Mouse (Mus musculus): ENCODE measurements around the gene Sfi1. TPM values are rescaled to one million over a fixed set of nuclear protein-coding genes. Genes with fewer than 3 reads are reported as not detected.
"Not testable (repeated sequence)": the region's sequence is repeated elsewhere in the genome, so short reads cannot be mapped to it uniquely, and the experiment has no call there.

The Sfi1 gene
- polyA plus RNA-seq, 1 experiment: not detected

DNA sequence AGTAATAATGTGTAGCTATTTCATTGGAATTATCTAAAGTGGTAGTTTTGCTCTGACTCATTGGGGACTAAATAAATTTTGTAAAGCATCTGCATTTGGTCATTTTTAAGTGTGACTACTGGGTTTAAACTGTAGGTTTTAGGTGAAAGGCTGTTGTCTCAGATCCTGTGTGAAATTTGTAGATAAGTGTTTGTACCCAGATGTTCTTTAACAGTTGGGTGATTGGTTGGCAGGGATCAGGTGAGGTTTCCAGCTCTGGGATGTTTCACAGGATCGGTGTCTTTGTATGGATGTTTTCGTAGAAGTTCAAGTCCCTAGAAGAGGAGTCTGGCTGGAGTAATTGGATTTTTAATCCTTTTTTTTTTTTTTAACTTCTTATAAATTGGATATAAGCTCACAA is 10.5 kb upstream of the Sfi1 start:
- WGBS: 83% methylated on average over 2 of the region's 2 CpGs
- no peak overlapping the region for H3K4me3 ChIP-seq (ENCODE audit: insufficient read depth, low read depth, low read length)
- no peaks in the 10 kb centered on the region for H3K4me1 ChIP-seq (ENCODE audit: control insufficient read depth, insufficient read depth, low read length)
- TF ChIP-seq POLR2A (IDR thresholded peaks at IDR 0.05; ENCODE audit: insufficient read depth, low read depth, low read length): no peak
- TF ChIP-seq CTCF (IDR thresholded peaks at IDR 0.05; ENCODE audit: insufficient read depth, low read depth, low read length): no peak
- no peak overlapping the region for H3K27ac ChIP-seq (ENCODE audit: insufficient read depth, low read depth, low read length)

DNA sequence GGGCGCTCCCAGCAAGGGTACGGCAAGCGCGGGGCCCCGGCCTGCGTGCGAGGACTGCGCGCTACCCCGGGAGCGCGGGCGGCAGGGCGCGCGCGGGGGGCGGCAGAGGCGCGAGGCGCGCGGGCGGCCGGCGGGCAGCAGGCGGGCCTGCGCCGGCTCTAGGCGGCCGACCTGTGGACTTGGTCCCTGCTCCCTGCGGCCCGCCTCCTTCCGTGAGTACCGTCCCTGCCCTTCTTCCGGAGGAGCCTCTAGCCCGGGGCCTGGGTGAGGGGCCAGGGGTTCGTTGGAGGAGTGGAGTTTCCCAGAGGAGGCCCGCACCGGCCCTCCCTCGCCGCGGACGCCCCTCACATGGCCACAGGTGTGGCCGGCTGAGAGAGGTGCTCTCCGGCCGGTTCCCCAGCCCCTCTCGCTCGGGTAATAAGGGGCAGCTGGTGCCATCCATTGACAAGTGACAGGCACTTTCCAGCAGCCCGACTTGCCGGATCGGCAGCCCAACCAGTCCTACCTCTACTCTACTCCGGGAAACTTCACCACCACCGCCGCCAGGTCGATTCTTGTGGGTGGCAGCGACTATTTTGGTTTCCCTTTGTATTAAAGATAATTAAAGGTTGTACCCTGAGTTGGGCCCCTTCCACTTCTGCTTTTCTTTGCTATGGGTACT is 9.6 kb upstream of the Sfi1 start:
- H3K4me3 ChIP-seq (ENCODE audit: insufficient read depth, low read depth, low read length): peak overlapping the region; percentile 56
- under 1% methylated on average over 57 of the region's 57 CpGs for WGBS
- no peak overlapping the region for H3K27ac ChIP-seq (ENCODE audit: insufficient read depth, low read depth, low read length)
- no peaks in the 10 kb centered on the region for H3K4me1 ChIP-seq (ENCODE audit: control insufficient read depth, insufficient read depth, low read length)
- no peak for TF ChIP-seq POLR2A (IDR thresholded peaks at IDR 0.05; ENCODE audit: insufficient read depth, low read depth, low read length)
- TF ChIP-seq CTCF (IDR thresholded peaks at IDR 0.05; ENCODE audit: insufficient read depth, low read depth, low read length): no peak

DNA sequence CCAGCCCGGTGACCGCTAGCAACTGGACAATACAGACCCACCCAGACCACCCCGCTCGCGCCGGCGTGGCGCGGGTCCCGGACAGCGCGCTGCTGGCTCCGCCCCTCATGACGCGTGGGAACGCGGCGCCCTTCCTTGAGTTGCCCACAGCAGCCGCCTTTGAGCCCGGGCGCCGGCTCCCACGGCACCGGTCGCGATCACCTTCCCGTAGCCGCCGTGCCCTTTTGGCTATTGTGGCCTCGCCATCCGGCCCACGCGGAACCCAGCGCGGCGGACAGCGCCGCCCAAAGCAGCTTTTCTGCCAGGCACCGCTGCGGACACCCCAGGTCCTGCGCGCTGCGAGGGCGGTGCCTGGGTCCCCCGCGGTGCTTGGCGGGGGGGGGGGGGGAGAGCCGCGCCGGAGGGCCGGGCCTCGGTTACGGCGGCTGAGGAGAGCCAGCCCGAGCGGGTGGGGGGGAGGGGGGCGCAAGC is 9.0 kb upstream of the Sfi1 start, which contains the start of gene Eif4enif1:
Eif4enif1 (plus strand) TSS at position 162 of the 471 bp plus-strand sequence.
- H3K27ac ChIP-seq (ENCODE audit: insufficient read depth, low read depth, low read length): peak within 1 kb of the TSS; percentile 96
- under 1% methylated on average over 46 of the region's 57 CpGs for WGBS
- TF ChIP-seq CTCF (IDR thresholded peaks at IDR 0.05; ENCODE audit: insufficient read depth, low read depth, low read length): no peak
- TF ChIP-seq POLR2A (IDR thresholded peaks at IDR 0.05; ENCODE audit: insufficient read depth, low read depth, low read length): no peak
- no peaks in the 10 kb centered on the region for H3K4me1 ChIP-seq (ENCODE audit: control insufficient read depth, insufficient read depth, low read length)
- H3K4me3 ChIP-seq (ENCODE audit: insufficient read depth, low read depth, low read length): peak within 1 kb of the TSS; percentile 57

DNA sequence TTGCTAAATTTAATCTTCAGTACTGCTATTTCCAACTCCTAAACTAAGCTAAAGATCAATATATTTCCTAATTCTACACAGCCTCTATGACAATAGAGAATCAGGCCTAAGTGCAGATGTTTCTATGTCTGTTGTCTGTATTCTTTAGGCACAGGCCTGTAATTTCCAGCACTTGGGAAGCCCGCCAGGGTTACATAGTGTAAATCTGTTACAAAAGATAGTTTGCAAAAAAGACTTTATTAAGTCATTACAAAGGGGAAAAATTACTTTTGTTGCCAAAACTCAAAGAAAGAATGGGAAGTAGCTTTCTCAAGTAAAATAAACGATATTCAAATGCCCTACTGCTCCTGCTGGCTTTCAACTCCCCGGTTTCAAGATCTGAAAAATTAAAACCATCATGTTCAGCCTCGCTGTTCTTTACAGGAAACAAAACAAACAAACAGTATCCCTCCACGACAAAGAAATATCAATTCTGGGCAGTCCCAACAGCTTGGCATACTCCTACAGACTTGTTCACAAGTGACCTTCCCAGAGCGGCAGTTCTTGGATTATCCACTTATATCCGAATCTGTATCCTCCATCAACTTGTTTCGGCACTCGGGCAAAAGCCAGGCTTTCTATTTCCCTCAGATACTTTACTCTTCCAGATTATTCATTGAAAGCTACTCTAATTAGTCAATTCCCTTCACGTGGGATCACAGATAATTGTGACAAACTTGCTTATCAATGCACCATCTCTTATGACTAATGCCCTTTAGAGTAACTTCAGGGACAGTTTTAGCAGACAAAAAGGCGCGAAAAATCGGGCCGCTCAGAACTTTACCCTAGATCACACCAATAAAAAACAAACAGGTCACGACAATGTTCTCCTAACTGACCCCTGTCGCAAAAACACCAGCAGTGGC is 8.3 kb upstream of the Sfi1 start:
- TF ChIP-seq POLR2A (IDR thresholded peaks at IDR 0.05; ENCODE audit: insufficient read depth, low read depth, low read length) (no peak), CTCF (IDR thresholded peaks at IDR 0.05; ENCODE audit: insufficient read depth, low read depth, low read length) (no peak)
- WGBS: 2% methylated on average over 16 of the region's 16 CpGs
- Histone ChIP-seq H3K27ac (ENCODE audit: insufficient read depth, low read depth, low read length) (peak overlapping the region; percentile 96; the same call in 1 of the 2 replicates), H3K4me1 (ENCODE audit: control insufficient read depth, insufficient read depth, low read length) (no peaks in the 10 kb centered on the region), H3K4me3 (ENCODE audit: insufficient read depth, low read depth, low read length) (peak overlapping the region; percentile 57)

DNA sequence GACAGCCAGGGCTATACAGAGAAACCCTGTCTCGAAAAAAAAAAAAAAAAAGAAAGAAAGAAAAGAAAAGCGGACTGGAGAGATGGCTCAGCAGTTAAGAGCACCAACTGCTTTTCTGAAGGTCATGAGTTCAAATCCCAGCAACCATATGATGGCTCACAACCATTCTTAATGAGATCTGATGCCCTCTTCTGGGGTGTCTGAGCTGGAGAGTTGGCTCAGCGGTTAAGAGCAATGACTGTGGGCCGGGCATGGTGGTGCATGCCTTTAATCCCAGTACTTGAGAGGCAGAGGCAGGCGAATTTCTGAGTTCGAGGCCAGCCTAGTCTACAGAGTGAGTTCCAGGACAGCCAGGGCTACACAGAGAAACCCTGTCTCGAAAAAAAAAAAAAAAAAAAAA is 7.4 kb upstream of the Sfi1 start:
- WGBS: 83% methylated on average over 6 of the region's 7 CpGs
- not testable (repeated sequence) for H3K27ac ChIP-seq (ENCODE audit: insufficient read depth, low read depth, low read length); H3K4me1 ChIP-seq (ENCODE audit: control insufficient read depth, insufficient read depth, low read length); H3K4me3 ChIP-seq (ENCODE audit: insufficient read depth, low read depth, low read length)

DNA sequence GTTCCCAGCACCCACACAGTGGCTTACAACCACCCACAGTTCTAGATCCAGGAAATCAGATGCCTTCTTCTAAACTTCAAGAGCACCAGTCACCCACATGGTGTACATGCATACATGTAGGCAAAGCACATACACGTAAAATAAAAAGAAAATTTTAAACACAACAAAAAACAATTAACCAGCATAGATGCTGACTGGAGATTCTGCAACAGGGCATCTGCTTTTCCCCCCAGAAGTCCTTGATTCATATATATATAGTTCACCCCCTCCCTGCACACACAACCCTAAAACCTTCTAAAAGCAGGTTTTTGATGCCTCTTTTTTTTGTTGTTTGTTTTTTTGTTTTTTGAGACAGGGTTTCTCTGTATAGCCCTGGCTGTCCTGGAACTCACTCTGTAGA is 10.6 kb downstream of the Sfi1 start:
- H3K27ac ChIP-seq (ENCODE audit: insufficient read depth, low read depth, low read length); H3K4me3 ChIP-seq (ENCODE audit: insufficient read depth, low read depth, low read length); H3K4me1 ChIP-seq (ENCODE audit: control insufficient read depth, insufficient read depth, low read length): not testable (repeated sequence)
- WGBS: 78% methylated on average over 1 of the region's 1 CpGs

DNA sequence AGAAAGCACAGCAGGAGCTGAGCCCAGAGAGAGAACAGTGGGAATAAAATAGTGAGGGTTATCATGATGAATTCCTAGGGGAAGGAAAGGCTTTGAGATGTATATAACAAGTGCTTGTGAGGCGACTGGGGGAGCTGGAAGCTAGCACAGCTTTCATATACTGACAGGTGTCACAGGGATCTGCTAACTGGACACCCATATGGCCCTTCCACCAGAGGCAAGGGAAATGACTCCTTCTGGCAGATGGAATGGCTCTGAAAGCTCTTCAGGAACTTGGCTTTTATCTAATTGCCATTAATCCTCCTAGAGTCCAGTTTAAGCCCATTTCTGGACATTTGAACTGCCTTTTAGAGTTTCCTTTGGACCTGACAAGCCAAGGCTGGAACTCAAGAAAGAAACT is 11.3 kb downstream of the Sfi1 start:
- not testable (repeated sequence) for H3K4me1 ChIP-seq (ENCODE audit: control insufficient read depth, insufficient read depth, low read length); H3K4me3 ChIP-seq (ENCODE audit: insufficient read depth, low read depth, low read length); H3K27ac ChIP-seq (ENCODE audit: insufficient read depth, low read depth, low read length)
- WGBS: 67% methylated on average over 1 of the region's 1 CpGs

DNA sequence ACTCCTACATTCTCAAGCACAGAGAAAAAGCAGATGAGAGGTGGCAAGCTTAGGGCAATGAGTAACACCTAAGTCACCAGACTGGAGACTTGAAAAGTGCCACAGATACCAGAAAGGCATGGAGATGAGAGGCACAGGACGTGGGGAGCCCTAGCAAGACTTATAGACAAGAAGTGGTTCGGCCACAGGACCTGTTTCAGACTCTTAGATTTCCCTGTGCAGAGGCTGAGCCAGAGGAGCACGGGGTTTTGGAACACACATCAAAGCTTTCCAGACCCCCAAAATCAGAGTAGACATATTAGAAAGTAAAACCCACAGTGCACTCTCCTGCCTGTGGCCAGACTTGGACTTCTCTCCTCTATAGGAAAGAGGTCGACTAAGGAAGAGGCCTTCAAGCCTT is 12.0 kb downstream of the Sfi1 start:
- not testable (repeated sequence) for H3K4me3 ChIP-seq (ENCODE audit: insufficient read depth, low read depth, low read length); H3K4me1 ChIP-seq (ENCODE audit: control insufficient read depth, insufficient read depth, low read length); H3K27ac ChIP-seq (ENCODE audit: insufficient read depth, low read depth, low read length)
- WGBS: 56% methylated on average over 4 of the region's 4 CpGs

DNA sequence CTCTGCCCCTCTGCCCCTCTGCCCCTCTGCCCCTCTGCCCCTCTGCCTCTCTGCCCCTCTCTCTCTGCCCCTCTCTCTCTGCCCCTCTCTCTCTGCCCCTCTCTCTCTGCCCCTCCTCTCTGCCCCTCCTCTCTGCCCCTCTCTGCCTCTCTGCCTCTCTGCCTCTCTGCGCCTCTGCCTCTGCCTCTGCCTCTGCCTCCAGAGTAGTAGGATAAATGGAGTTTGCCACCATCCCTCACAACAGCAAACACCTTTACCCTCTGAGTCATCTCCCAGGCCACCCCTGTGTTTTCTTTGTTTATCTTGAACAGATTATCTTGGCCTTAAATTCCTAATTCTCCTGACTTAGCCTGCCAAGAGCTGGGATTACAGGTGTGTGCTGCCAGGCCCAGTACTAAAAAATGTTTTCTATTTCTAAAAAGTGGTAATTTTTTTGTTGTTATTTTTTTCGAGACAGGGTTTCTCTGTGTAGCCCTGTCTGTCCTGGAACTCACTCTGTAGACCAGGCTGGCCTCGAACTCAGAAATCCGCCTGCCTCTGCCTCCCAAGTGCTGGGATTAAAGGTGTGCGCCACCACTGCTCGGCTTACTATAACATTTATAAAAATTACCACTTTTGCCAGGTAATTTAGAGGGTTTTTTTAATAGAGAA is 12.6 kb downstream of the Sfi1 start:
- WGBS: 74% methylated on average over 6 of the region's 6 CpGs
- not testable (repeated sequence) for H3K27ac ChIP-seq (ENCODE audit: insufficient read depth, low read depth, low read length); H3K4me1 ChIP-seq (ENCODE audit: control insufficient read depth, insufficient read depth, low read length); H3K4me3 ChIP-seq (ENCODE audit: insufficient read depth, low read depth, low read length)

DNA sequence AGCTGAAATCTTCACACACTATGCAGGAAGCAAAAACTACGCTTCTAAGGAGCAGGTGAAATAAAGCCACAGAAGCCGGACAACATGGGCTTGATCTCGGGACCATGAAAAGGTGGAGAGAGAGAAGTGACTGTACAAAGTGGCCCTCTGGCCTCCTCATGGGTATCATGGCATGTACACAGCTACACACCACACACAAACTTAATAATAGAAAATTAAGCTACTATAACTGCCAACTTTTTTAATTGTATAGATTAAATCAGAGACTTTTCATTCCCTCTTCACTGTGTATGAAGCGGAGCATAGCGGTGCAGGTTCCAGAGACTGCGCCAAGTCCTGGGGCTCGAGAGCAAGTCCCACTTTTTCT is 13.6 kb downstream of the Sfi1 start:
- not testable (repeated sequence) for H3K4me3 ChIP-seq (ENCODE audit: insufficient read depth, low read depth, low read length); H3K4me1 ChIP-seq (ENCODE audit: control insufficient read depth, insufficient read depth, low read length); H3K27ac ChIP-seq (ENCODE audit: insufficient read depth, low read depth, low read length)
- WGBS: 82% methylated on average over 7 of the region's 7 CpGs

DNA sequence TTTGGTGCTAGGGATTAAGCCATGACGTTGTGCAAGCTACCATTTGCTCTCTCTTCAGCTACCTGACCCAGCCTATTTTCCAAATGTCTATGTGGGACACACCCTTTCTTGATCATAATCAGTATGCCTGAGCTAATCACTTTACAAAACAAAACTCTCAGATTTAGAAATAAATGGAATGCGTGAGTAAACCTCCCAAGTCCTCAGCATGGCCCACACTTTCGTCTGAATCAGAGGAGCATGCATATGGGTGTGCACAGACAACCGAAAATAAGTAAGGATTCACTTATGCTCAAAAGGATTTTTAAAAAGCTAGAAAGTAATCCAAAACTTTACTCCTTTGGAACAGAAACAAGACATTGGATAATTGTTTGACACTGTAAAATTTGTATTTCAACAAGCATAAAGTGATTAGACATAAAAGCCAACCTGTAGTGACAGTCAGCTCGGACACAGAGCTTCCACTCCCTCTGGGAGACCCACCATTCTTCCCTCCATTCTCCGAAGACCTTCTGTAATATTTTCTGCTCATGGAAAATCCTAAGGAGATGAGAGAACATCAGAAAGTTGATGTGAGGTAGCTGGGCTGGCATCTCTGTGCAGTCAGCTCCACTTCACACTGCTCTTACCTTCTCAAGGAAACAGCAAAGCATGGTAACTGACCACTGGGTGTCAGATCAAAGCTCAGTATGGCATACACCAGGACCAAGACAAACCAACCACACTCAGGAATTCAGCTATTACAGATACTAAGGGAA is 14.1 kb downstream of the Sfi1 start:
- H3K4me3 ChIP-seq (ENCODE audit: insufficient read depth, low read depth, low read length): not testable (repeated sequence)
- 86% methylated on average over 6 of the region's 6 CpGs for WGBS

DNA sequence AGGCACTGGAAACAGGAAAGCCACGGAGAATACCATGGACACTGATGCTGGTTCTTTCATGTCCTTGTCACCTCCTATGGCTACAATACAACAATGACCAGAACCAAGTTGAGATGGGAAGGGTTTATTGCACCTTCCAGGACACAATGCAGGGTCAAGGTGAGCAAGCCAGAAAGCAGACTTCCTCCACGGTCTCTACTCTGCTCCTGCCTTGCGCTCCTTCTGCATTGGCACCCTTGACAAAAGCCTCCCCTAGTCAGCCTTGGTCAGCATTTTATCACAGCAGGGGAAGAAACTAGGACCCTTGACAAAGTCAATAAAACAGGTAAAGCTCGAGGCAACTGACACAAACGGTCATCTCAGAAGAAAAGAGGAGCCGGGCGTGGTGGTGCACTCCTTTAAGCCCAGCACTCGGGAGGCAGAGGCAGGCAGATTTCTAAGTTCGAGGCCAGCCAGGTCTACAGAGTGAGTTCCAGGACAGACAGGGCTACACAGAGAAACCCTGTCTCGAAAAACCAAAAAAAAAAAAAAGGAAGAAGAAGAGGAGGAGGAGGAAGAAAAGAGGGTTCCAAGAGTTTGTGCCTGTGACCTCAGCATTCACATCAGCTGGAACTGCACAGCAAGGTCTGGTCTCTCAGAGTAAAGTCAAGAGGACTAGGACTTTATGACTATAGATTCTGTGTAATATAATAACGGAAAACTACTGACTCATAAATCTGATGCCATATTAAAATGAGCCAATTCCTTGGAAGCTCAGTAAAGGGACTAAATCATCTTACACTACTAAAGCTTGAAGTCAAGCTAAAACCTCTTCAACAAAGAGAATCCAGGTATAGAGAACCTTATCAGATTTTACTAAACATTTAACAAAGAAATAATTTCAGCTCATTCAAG is 19.6 kb downstream of the Sfi1 start:
- H3K27ac ChIP-seq (ENCODE audit: insufficient read depth, low read depth, low read length); H3K4me3 ChIP-seq (ENCODE audit: insufficient read depth, low read depth, low read length); H3K4me1 ChIP-seq (ENCODE audit: control insufficient read depth, insufficient read depth, low read length): not testable (repeated sequence)
- WGBS: 82% methylated on average over 11 of the region's 11 CpGs

More for the DNA sequence above, 14.1 kb downstream of the Sfi1 start:
- not testable (repeated sequence) for H3K4me1 ChIP-seq (ENCODE audit: control insufficient read depth, insufficient read depth, low read length); H3K27ac ChIP-seq (ENCODE audit: insufficient read depth, low read depth, low read length)

All from olfactory bulb, adult 2 months (tissue).